Mouse (Mus musculus): ENCODE measurements around the gene Slf2. TPM values are rescaled to one million over a fixed set of nuclear protein-coding genes. Genes with fewer than 3 reads are reported as not detected.

Gene Slf2
- total and polyA plus RNA-seq, 3 experiments, result 30.2 to 109 (median 35.4) TPM

DNA sequence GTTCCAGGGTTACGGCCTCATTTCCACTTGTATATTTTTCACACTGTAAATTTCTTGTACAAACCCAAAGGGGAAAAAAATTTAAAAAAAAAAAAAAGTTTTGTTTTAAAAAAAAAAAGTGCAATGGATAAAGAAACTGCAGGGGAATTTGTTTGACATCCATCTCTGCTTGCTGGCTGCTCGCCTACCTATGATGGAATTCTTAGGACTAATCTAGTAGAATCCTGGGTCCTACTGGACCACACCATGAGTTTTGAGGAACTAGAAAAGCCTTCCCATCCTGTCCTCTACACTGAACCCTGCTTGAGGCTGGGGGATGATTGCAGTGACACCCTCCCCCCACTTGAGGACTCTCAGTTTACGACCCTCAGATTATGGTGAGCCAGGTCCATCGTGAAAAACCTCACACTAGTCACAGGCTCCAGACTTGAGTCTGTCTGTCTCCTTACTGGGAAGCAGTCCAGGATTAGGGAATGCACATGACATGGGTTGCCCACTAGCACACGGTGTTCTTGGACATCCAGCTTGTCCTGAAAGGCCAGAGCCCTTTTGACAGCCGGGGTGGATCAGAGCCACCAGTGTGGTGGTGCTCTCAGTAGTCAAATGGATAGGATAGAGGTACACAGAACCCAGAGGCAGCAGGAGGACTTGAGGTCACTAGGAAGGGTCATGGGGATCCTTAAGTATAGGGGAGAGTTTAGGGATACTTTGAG, 96.2 kb downstream of the Slf2 start:
- H3K36me3 ChIP-seq (ENCODE audit: control insufficient read depth in 1 of 2, insufficient read depth in 2 of 2, low read length in 2 of 2), result peaks cover 0 to 5% of the 10 kb centered on the region in 2 experiments; a peak in 2 of 4 replicates
- no peak overlapping the region for H3K4me3 ChIP-seq (ENCODE audit: control insufficient read depth in 1 of 2, insufficient read depth in 1 of 2, low read depth in 2 of 2, low read length in 2 of 2)
- TF ChIP-seq SIN3A (IDR thresholded peaks at IDR 0.05; ENCODE audit: low read length), result no peak
- no peak for TF ChIP-seq TBP (IDR thresholded peaks at IDR 0.05; ENCODE audit: low read depth, low read length)
- TF ChIP-seq MXI1 (IDR thresholded peaks at IDR 0.05; ENCODE audit: low read depth, low read length), result no peak
- no peak for TF ChIP-seq CHD2 (IDR thresholded peaks at IDR 0.05; ENCODE audit: low read length)
- no peak for TF ChIP-seq GATA1 (IDR thresholded peaks at IDR 0.05; ENCODE audit: low read depth, low read length)
- no peak for TF ChIP-seq NRF1 (IDR thresholded peaks at IDR 0.05; ENCODE audit: insufficient read depth, low read depth, low read length, poor library complexity, severe bottlenecking)
- TF ChIP-seq ZC3H11A (IDR thresholded peaks at IDR 0.05; ENCODE audit: low read depth, low read length), result no peak
- no peak for TF ChIP-seq MAFK (IDR thresholded peaks at IDR 0.05; ENCODE audit: borderline replicate concordance, low read depth, low read length)
- no peak for TF ChIP-seq TAL1 (IDR thresholded peaks at IDR 0.05; ENCODE audit: low read length)
- no peak for TF ChIP-seq JUND (IDR thresholded peaks at IDR 0.05; ENCODE audit: low read depth, low read length)
- TF ChIP-seq USF2 (IDR thresholded peaks at IDR 0.05; ENCODE audit: borderline replicate concordance in 1 of 2, insufficient read depth in 1 of 2, low read depth in 1 of 2, low read length in 2 of 2), result no peak
- TF ChIP-seq BHLHE40 (IDR thresholded peaks at IDR 0.05; ENCODE audit: borderline replicate concordance, low read depth, low read length), result no peak
- no peak for TF ChIP-seq RCOR1 (IDR thresholded peaks at IDR 0.05; ENCODE audit: low read depth, low read length)
- TF ChIP-seq MYC (IDR thresholded peaks at IDR 0.05; ENCODE audit: low read depth, low read length), result no peak
- TF ChIP-seq SMC3 (IDR thresholded peaks at IDR 0.05; ENCODE audit: low read depth, low read length), result no peak
- TF ChIP-seq HCFC1 (IDR thresholded peaks at IDR 0.05; ENCODE audit: low read depth, low read length), result no peak
- no peaks in the 10 kb centered on the region for H3K27me3 ChIP-seq (ENCODE audit: control insufficient read depth in 1 of 2, insufficient read depth in 2 of 2, low read length in 2 of 2)
- H3K27ac ChIP-seq (ENCODE audit: control insufficient read depth, low read depth, low read length), result no peak overlapping the region
- no peaks in the 10 kb centered on the region for H3K9me3 ChIP-seq (replicated peaks; ENCODE audit: insufficient read depth, low read length)
- no peak overlapping the region for H3K9ac ChIP-seq (ENCODE audit: control insufficient read depth, low read depth, low read length, poor library complexity, severe bottlenecking)
- DNase-seq (ENCODE audit: low read depth, low spot score), result no peak
- peaks cover 2 to 12% of the 10 kb centered on the region in 2 experiments; a peak in 3 of 4 replicates for H3K4me1 ChIP-seq (ENCODE audit: control insufficient read depth in 1 of 2, insufficient read depth in 2 of 2, low read length in 2 of 2)
- H3K79me2 ChIP-seq (ENCODE audit: control insufficient read depth, insufficient read depth, low read length, poor library complexity), result no peaks in the 10 kb centered on the region

DNA sequence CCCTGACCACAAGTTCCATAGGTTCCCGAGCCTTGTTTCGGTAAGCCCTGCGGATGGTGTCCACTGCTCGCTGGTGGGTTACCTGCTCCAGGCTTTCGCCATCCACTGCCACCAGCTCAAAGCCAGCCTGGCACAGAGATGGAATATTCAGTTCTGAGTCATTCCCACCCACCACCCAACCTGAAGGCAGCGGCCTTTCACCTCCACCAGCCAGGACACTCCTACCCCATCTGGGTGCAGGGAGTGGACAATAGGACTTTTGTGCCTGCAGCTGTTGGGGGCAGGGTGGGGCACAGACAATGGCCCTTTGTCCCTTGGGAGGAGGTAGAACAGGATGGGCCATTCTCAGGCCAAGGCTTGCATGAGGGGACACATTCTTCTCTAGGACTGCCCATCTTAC, 96.9 kb downstream of the Slf2 start:
- Histone ChIP-seq H3K9ac (ENCODE audit: control insufficient read depth, low read depth, low read length, poor library complexity, severe bottlenecking) (no peak overlapping the region), H3K4me1 (ENCODE audit: control insufficient read depth in 1 of 2, insufficient read depth in 2 of 2, low read length in 2 of 2) (peaks cover 8 to 19% of the 10 kb centered on the region in 2 experiments), H3K27me3 (ENCODE audit: control insufficient read depth in 1 of 2, insufficient read depth in 2 of 2, low read length in 2 of 2) (no peaks in the 10 kb centered on the region), H3K27ac (ENCODE audit: control insufficient read depth, low read depth, low read length) (no peak overlapping the region), H3K9me3 (replicated peaks; ENCODE audit: insufficient read depth, low read length) (no peaks in the 10 kb centered on the region), H3K4me3 (ENCODE audit: control insufficient read depth in 1 of 2, insufficient read depth in 1 of 2, low read depth in 2 of 2, low read length in 2 of 2) (no peak overlapping the region), H3K36me3 (ENCODE audit: control insufficient read depth in 1 of 2, insufficient read depth in 2 of 2, low read length in 2 of 2) (peaks cover 0 to 10% of the 10 kb centered on the region in 2 experiments; a peak in 2 of 4 replicates), H3K79me2 (ENCODE audit: control insufficient read depth, insufficient read depth, low read length, poor library complexity) (no peaks in the 10 kb centered on the region)
- DNase-seq (ENCODE audit: low read depth, low spot score), result no peak
- TF ChIP-seq E2F4 (IDR thresholded peaks at IDR 0.05; ENCODE audit: borderline replicate concordance, low read depth, low read length) (no peak), SMC3 (IDR thresholded peaks at IDR 0.05; ENCODE audit: low read depth, low read length) (no peak), CHD2 (IDR thresholded peaks at IDR 0.05; ENCODE audit: low read length) (no peak), NELFE (IDR thresholded peaks at IDR 0.05; ENCODE audit: low read depth, low read length) (no peak), KAT2A (conservative IDR thresholded peaks at IDR 0.05; ENCODE audit: low read depth, low read length) (no peak), GATA1 (IDR thresholded peaks at IDR 0.05; ENCODE audit: low read depth, low read length) (no peak), USF1 (IDR thresholded peaks at IDR 0.05; ENCODE audit: low read depth, low read length) (no peak), POLR2AphosphoS2 (IDR thresholded peaks at IDR 0.05; ENCODE audit: low read length) (no peak), ZNF384 (IDR thresholded peaks at IDR 0.05; ENCODE audit: low read depth, low read length) (no peak), ETS1 (IDR thresholded peaks at IDR 0.05; ENCODE audit: low read depth, low read length) (no peak), TBP (IDR thresholded peaks at IDR 0.05; ENCODE audit: low read depth, low read length) (no peak), GABPA (IDR thresholded peaks at IDR 0.05; ENCODE audit: low read depth, low read length) (no peak), JUND (IDR thresholded peaks at IDR 0.05; ENCODE audit: low read depth, low read length) (no peak)

All from MEL (cell line).